Mouse (Mus musculus) left cerebral cortex, postnatal 25 days (tissue): ENCODE results near the gene Ndc80. TPM values are rescaled to one million over a fixed set of nuclear protein-coding genes. Genes with fewer than 3 reads are reported as not detected.
"Not testable (repeated sequence)": the region's sequence is repeated elsewhere in the genome, so short reads cannot be mapped to it uniquely, and the experiment has no call there.

ENCODE experiments used
- DNase-seq, 2 experiments: peaks; one replicate each; pipeline ENCODE4 v3.0.0; 2022; ENCODE audit warnings: low spot score in 2 of 2, mixed read lengths in 1 of 2
- intact Hi-C: fragments of 180-260 bp; cut with DNase I; formaldehyde crosslinking; loops from one replicate; pipeline ENCODE4 v1.15.1; 2025
- total RNA-seq, 2 experiments: library from RNA; stranded (reverse); gene quantifications; 2 replicates each; pipeline ENCODE4 v1.2.3; 2021

Ndc80 gene
- total RNA-seq = under 1 TPM; 0.34 to 0.57 TPM

- intact Hi-C loops = loop anchor here (1.0 to 2.0 kb wide), 2 partner anchors 52 to 72 kb away; partner anchors contain the start of gene Smchd1
- DNase-seq = peak; percentile 88 to 95
Measured at GRCm38 (mm10) chr17:71526711-71527564, at the start of gene Ndc80. Gene Ndc80, minus strand, starts transcription at chr17:71526857.

GRCm38 (mm10) chr17:71561631-71562030 lies 35.0 kb upstream of the Ndc80 start:
- DNase-seq = peak; percentile 37 to 61
- intact Hi-C loops = loop anchor here (5.0 kb wide), 1 partner anchor 1221 kb away; no protein-coding TSS in a partner anchor

DNA sequence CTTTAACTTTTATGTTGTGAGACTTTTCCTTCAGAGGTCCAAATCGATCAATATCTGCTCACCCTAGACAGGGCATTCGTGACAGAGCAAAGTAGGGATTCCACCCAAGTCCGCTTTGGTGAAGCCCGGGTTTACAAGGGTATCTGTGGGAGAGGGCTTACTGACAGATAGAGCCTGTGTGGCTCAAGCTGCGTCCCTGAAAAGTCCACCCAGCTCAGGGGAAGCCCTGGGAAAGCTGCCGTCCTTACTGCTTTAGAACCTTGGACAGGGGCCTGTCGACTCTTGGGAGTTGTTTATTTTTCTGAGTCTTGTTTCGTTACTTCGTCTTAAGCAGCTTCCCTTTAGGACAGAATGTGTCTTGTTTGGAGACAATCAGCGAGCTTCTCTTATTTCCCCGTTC lies 26.2 kb upstream of the Ndc80 start:
- intact Hi-C loops = no loop called here

DNA sequence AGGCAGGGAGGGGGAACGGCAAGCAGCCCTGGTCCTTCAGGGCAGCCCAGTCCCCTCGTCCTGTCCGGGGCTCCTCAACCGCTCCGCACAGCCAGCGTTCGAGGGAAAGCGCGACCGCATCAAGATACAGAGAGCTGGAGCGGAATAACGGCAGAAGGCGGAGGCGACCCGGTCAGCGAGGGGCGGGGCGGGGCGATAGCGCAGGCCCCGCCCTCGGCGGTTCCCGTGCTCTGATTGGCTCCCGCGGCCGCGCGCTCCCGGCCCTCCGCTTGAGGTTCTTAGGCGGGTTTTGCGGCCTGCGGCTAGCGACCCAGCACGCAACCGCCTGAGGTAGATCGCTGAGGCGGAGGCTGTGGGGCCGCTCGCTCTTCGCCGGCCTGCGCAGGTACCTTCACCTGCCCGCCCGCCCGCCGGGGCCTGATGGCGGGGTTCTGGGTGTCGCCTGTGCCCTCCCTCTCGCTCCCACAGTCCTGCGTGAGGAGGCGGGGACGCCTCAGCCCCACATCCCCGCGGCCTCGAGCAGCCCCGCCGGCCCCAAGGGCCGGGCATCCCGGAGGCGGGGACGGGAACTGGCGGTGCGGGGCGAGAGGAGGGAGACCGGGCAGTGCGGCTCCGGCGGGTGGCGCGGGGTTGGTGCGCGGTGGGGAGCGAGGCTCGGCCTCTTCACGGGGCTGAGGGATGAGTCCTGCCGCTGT lies 25.2 kb upstream of the Ndc80 start, which contains the start of gene Spdya:
TSS of gene Spdya (plus strand) at position 305 of the 695 bp plus-strand sequence.
- intact Hi-C loops = no loop called here
- DNase-seq = peak; percentile 85 to 88

More for the DNA sequence above, 26.2 kb upstream of the Ndc80 start:
- no peak for DNase-seq

DNA sequence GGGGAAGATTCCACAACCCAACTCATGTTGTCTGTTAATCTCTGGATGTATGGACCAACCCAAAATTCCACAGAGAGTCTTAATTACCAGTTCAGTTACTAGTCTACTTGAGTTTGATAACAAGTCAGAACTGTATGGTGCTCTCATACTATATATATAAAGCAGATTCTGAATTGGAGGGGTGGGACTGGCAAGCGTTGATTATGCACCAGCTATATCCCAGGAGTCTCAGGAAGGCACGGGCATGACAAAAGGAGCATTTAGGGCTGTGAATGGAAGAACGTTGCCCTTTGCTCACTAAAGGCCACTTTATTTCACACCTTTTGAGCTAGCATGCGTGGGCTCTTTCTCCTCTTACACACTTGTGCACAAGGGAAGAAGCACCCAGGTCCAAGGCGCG lies 24.7 kb upstream of the Ndc80 start:
- no peak for DNase-seq
- intact Hi-C loops = no loop called here

- DNase-seq = peak in 1 of 2 experiments; percentile 20
- intact Hi-C loops = loop anchor here (5.0 kb wide), 1 partner anchor 1234 kb away; no protein-coding TSS in a partner anchor
Measured at GRCm38 (mm10) chr17:71548586-71548985, 21.9 kb upstream of the Ndc80 start.

DNA sequence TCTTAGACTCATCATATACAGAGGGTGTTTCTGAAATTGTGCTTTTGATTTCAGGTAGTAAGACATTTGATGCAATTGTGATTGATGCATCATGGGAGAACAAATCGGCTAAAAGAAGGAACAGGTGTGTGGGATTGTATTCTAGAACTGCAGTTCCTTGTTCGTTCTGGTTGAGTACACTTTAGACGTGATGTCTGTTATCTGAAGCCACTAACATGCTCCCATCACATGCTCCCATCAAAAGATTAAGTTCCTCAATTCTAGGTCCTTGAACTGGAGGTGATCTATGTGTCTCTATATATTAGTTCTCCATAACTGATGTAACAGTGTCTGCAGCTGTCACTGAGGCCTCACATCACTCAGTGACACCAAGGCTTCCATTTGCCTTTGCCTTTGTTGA lies 10.5 kb upstream of the Ndc80 start:
- DNase-seq = no peak
- intact Hi-C loops = no loop called here

DNA sequence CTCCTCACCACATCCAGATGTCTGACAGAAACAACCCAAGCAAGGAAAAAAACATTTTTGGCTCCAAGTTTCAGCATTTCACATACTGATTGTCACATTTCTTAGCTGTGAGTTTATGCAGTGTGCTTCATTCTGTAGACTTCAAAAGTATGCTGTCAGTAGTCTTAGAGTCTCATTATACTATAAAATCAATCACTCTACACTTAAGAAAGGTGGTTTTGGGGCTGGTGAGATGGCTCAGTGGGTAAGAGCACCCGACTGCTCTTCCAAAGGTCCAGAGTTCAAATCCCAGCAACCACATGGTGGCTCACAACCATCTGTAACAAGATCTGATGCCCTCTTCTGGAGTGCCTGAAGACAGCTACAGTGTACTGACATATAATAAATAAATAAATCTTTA lies 8.9 kb upstream of the Ndc80 start:
- intact Hi-C loops, DNase-seq: not testable (repeated sequence)

DNA sequence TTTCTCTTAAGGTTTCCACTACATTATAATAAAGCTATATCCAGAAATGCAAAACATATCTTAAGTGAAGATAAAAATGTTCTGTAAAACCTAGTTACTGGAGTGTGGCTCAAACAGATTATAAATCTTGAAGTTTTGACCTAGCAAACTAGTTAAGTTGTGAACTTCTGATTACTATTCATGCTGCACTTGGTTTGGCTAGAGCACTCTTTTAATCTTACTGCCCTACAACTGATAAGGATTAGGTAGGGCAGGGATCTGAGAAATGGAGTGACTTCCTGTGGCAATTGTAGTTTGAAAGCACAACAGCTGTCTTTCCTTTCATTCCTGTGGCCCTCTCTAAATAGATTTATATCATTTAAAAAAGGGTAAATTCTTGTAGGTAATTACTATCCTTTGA lies 1.4 kb upstream of the Ndc80 start:
- intact Hi-C loops = no loop called here
- DNase-seq = no peak

- intact Hi-C loops = loop anchor here (2.0 kb wide), 1 partner anchor 72 kb away; no protein-coding TSS in a partner anchor
- DNase-seq = no peak
Measured at GRCm38 (mm10) chr17:71526302-71526708, 352 bp downstream of the Ndc80 start.

DNA sequence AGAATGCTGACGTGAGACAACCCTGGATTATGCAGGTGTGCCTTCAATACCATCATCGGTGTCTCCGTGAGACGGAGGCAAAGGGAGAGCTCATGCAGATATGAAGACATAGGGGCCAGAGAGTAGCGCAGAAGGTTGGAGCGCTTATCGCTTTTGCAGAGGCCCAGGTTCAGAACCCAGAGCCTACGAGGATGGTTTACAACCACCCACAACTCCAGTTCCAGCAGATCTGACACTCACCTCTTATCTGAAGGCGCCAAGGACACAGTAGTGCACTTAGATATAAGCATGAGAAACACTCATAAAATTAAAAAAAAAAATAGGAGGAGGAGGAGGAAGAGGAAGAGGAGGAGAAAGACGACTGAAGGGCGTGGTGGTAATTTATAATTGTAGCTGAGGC lies 16.4 kb downstream of the Ndc80 start:
- DNase-seq = no peak
- intact Hi-C loops = no loop called here

GRCm38 (mm10) chr17:71506832-71507231 lies 19.8 kb downstream of the Ndc80 start:
- intact Hi-C loops = no loop called here
- DNase-seq = no peak

DNA sequence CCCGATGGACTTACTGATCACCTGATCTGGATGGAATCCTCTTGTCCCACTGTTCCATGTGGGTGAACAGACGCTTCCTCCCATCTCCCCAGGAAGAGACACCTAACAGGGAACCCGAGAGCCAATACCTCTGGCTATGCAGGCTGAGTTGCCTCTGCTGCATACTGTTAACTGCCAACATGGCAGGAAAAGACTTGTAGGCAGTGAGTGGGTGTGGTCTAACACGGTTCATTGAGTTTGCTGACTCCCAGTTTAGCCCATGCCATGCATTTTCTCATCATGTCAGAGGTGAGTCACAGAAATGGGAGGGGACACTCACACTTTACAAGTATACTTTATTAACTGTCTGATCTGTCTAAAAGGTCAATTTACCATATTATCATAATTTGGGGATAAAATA lies 30.9 kb downstream of the Ndc80 start:
- intact Hi-C loops = no loop called here
- DNase-seq = no peak

DNA sequence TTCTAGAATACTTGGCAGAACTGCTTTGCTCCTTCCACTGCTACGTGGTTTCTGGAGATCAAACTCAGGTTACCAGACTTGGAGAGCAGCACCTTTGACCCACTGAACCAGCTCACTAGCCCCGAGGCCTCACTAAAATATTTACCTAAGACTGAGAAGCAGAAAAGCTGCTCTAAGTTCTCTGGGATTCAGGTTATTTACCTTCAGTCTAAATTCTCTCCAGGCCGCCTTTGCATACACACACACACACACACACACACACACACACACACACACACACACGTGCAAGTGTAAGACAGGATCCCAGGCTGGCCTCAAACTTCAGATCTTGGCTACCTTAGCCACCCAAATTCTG lies 35.3 kb downstream of the Ndc80 start:
- no peak for DNase-seq
- intact Hi-C loops = no loop called here

- intact Hi-C loops = no loop called here
- DNase-seq = no peak
Measured at GRCm38 (mm10) chr17:71490666-71491331, 35.9 kb downstream of the Ndc80 start.

- no peak for DNase-seq
- intact Hi-C loops = no loop called here
Measured at GRCm38 (mm10) chr17:71489703-71490461, 36.8 kb downstream of the Ndc80 start.

GRCm38 (mm10) chr17:71486231-71486851 lies 40.3 kb downstream of the Ndc80 start:
- intact Hi-C loops = no loop called here
- DNase-seq = no peak

- peak in 1 of 2 experiments; percentile 9 for DNase-seq
- intact Hi-C loops = no loop called here
Measured at GRCm38 (mm10) chr17:71485791-71486230, 40.8 kb downstream of the Ndc80 start.

GRCm38 (mm10) chr17:71484711-71485110 lies 41.9 kb downstream of the Ndc80 start:
- no peak for DNase-seq
- intact Hi-C loops = no loop called here
